Mouse (Mus musculus) liver, embryonic 14.5 days (tissue): Measurements from ENCODE around the gene Tmem178b.

Source experiments
- CTCF ChIP-seq: IDR thresholded peaks from 2 replicates; pipeline ENCODE4 v1.5.1; 2016; ENCODE audit warnings: antibody characterized with exemption, low read depth, control low read depth
- EP300 ChIP-seq: IDR thresholded peaks from 2 replicates; pipeline ENCODE4 v1.6.1; 2016; ENCODE audit warnings: antibody characterized with exemption, low read depth

DNA sequence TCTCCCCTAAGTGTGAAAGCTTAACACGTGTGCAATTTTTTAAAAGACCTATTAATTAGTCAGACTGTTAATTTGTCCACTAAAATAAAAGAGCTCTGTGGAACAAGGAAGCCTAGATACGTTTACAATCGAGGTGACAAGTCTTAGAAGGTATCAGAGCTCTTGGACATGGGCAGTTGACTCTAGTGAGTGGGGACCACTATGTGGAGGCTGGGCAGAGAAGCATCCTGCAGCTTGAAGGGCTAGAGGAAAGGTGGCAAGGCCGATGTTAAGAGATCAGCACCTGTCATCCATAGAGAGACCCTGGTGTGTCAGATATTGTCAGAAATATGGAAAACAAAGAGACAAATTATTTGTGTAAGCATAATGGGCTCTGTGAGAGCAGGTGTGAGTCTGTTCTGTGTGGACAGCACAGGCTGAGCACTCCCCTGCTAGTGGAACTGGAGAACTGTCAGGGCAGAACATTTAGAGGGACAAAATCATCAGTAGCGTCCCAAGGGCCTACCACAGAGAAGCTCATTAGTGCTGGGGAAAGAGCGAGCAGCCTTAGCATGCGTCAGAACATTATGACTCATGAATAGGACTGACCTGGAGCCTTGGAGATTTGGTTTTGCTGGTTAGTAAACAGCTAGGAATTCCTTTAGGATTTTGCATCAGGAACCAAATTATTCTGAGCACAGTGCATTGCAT, 264.9 kb downstream of the Tmem178b start:
- TF ChIP-seq CTCF (no peak), EP300 (no peak)
